Mouse (Mus musculus) testis, adult 2 months (tissue): Measurements from ENCODE around the gene Med12l.

Source experiments
- CTCF ChIP-seq: fragments of 200-500 bp; IDR thresholded peaks from 2 replicates; pipeline ENCODE4 v1.5.1; 2012; ENCODE audit warnings: low read depth, mild to moderate bottlenecking, inconsistent platforms, low read length, moderate library complexity; ENCODE audit not compliant: control insufficient read depth, insufficient read depth, insufficient replicate concordance
- POLR2A ChIP-seq: fragments of 200-500 bp; IDR thresholded peaks from 2 replicates; pipeline ENCODE4 v1.6.1; 2012; ENCODE audit warnings: low read depth, mild to moderate bottlenecking, inconsistent platforms, low read length, moderate library complexity; ENCODE audit not compliant: control insufficient read depth

GRCm38 (mm10) chr3:59125783-59126555, 120.3 kb downstream of the Med12l start:
- TF ChIP-seq POLR2A: no peak
- no peak for TF ChIP-seq CTCF
